Mouse (Mus musculus): ENCODE measurements around the gene Acbd7. TPM values are rescaled to one million over a fixed set of nuclear protein-coding genes. Genes with fewer than 3 reads are reported as not detected.

Acbd7 gene
- polyA plus RNA-seq (2017; shearing (Covaris generic)), result not detected

GRCm38 (mm10) chr2:3335611-3336301, at the start of gene Acbd7:
Gene Acbd7 (plus strand): TSS chr2:3336168.

GRCm38 (mm10) chr2:3332484-3333242, 3.3 kb upstream of the Acbd7 start, which contains the start of gene Rpp38:
Gene Rpp38 (minus strand): TSS chr2:3332643.

Other genes starting within 250 kb of the Acbd7 start
- gene Fam171a1, start 221.9 kb upstream of the Acbd7 start, polyA plus RNA-seq (2017; shearing (Covaris generic)), result 0.15 TPM
- gene Nmt2, start 52.0 kb upstream of the Acbd7 start, polyA plus RNA-seq (2017; shearing (Covaris generic)), result 20.0 TPM
- gene Rpp38, start 3.5 kb upstream of the Acbd7 start, polyA plus RNA-seq (2017; shearing (Covaris generic)), result 19.7 TPM
- gene Olah, start 61.0 kb downstream of the Acbd7 start, polyA plus RNA-seq (2017; shearing (Covaris generic)), result not detected
- not detected for gene Meig1, start 86.5 kb downstream of the Acbd7 start, polyA plus RNA-seq (2017; shearing (Covaris generic))
- 16.0 TPM for gene Dclre1c, start 88.0 kb downstream of the Acbd7 start, polyA plus RNA-seq (2017; shearing (Covaris generic))
- gene Suv39h2, start 138.9 kb downstream of the Acbd7 start, polyA plus RNA-seq (2017; shearing (Covaris generic)), result 4.0 TPM
- 4.1 TPM for gene Gm45902, start 176.6 kb downstream of the Acbd7 start, polyA plus RNA-seq (2017; shearing (Covaris generic))
- 72.5 TPM for gene Hspa14, start 176.6 kb downstream of the Acbd7 start, polyA plus RNA-seq (2017; shearing (Covaris generic))
- gene Cdnf, start 176.9 kb downstream of the Acbd7 start, polyA plus RNA-seq (2017; shearing (Covaris generic)), result 0.62 TPM
- gene Fam107b, start 234.3 kb downstream of the Acbd7 start, polyA plus RNA-seq (2017; shearing (Covaris generic)), result 540 TPM

All from effector memory CD4-positive, alpha-beta T cell, adult 7 months (primary cell).